Mouse (Mus musculus): ENCODE measurements around the gene Hist1h2ae. TPM values are rescaled to one million over a fixed set of nuclear protein-coding genes. Genes with fewer than 3 reads are reported as not detected.

Hist1h2ae gene
- polyA plus RNA-seq, 1 experiment from 2014 or later = 53.3 TPM

GRCm38 (mm10) chr13:23524654-23525053 is 46.4 kb downstream of the Hist1h2ae start:
- Histone ChIP-seq H3K4me3 (replicated peaks) (no peak overlapping the region), H3K4me1 (peaks cover 11% of the 10 kb centered on the region), H3K36me3 (no peaks in the 10 kb centered on the region), H3K27me3 (no peaks in the 10 kb centered on the region), H3K4me2 (replicated peaks) (0 out of 2 replicates have a peak overlapping the region, but pooled peaks have one; percentile 12), H3K27ac (replicated peaks) (no peak overlapping the region), H3K9ac (no peak overlapping the region), H3K9me3 (replicated peaks) (no peaks in the 10 kb centered on the region)
- 5% methylated on average over 5 of the region's 5 CpGs for WGBS
- ATAC-seq (ENCODE audit: insufficient number of reproducible peaks, low FRiP score, low TSS enrichment, low read depth) = no peak

GRCm38 (mm10) chr13:23523976-23524375 is 47.0 kb downstream of the Hist1h2ae start:
- no peaks in the 10 kb centered on the region for H3K27me3 ChIP-seq
- ATAC-seq (ENCODE audit: insufficient number of reproducible peaks, low FRiP score, low TSS enrichment, low read depth) = no peak
- WGBS = 49% methylated on average over 5 of the region's 5 CpGs

GRCm38 (mm10) chr13:23521703-23522102 is 49.3 kb downstream of the Hist1h2ae start:
- peaks cover 5% of the 10 kb centered on the region for H3K4me1 ChIP-seq
- H3K27me3 ChIP-seq = no peaks in the 10 kb centered on the region
- no peaks in the 10 kb centered on the region for H3K36me3 ChIP-seq
- peak overlapping the region; percentile 10; the same call in 1 of the 2 replicates for H3K4me3 ChIP-seq (replicated peaks)
- H3K9ac ChIP-seq = no peak overlapping the region
- H3K27ac ChIP-seq (replicated peaks) = no peak overlapping the region
- 2% methylated on average over 14 of the region's 14 CpGs for WGBS
- no peaks in the 10 kb centered on the region for H3K9me3 ChIP-seq (replicated peaks)
- ATAC-seq (ENCODE audit: insufficient number of reproducible peaks, low FRiP score, low TSS enrichment, low read depth) = no peak
- H3K4me2 ChIP-seq (replicated peaks) = 0 out of 2 replicates have a peak overlapping the region, but pooled peaks have one; percentile 8

More at GRCm38 (mm10) chr13:23523976-23524375, 47.0 kb downstream of the Hist1h2ae start:
- H3K27ac ChIP-seq (replicated peaks) = no peak overlapping the region
- H3K36me3 ChIP-seq = no peaks in the 10 kb centered on the region
- no peak overlapping the region for H3K4me3 ChIP-seq (replicated peaks)
- H3K9me3 ChIP-seq (replicated peaks) = no peaks in the 10 kb centered on the region
- peaks cover 8% of the 10 kb centered on the region for H3K4me1 ChIP-seq
- no peak overlapping the region for H3K9ac ChIP-seq
- H3K4me2 ChIP-seq (replicated peaks) = no peak overlapping the region

Small RNAs within 50 kb of the gene (microRNA-seq; reads per million reads assigned to microRNA genes)
- gene Gm44297 (ENCODE audit: borderline number of aligned reads) (not detected), gene Gm44359 (ENCODE audit: borderline number of aligned reads) (not detected), gene Gm44394 (ENCODE audit: borderline number of aligned reads) (not detected)

Other genes with a start within 250 kb of the Hist1h2ae start
- gene Zfp322a, start 202.0 kb downstream of the Hist1h2ae start, polyA plus RNA-seq (2015; fragmentation: Nextera tagmentation; extraction: Ambion mirVana) = 38.5 and 43.1 TPM in 2 replicates
- 12.2 and 12.7 TPM in 2 replicates for gene Abt1, start 147.4 kb downstream of the Hist1h2ae start, polyA plus RNA-seq (2015; fragmentation: Nextera tagmentation; extraction: Ambion mirVana)
- 0.04 TPM in 1 of 2 replicates, not detected in the other for gene Btn1a1, start 105.3 kb downstream of the Hist1h2ae start, polyA plus RNA-seq (2015; fragmentation: Nextera tagmentation; extraction: Ambion mirVana)
- gene Btn2a2, start 82.4 kb downstream of the Hist1h2ae start, polyA plus RNA-seq (2015; fragmentation: Nextera tagmentation; extraction: Ambion mirVana) = 0.55 and 0.65 TPM in 2 replicates
- 6.1 and 7.1 TPM in 2 replicates for gene Hist1h4h, start 40.2 kb downstream of the Hist1h2ae start, polyA plus RNA-seq (2015; fragmentation: Nextera tagmentation; extraction: Ambion mirVana)
- gene Hist1h2af, start 37.3 kb downstream of the Hist1h2ae start, polyA plus RNA-seq (2015; fragmentation: Nextera tagmentation; extraction: Ambion mirVana) = 2.7 and 3.4 TPM in 2 replicates
- gene Hist1h3g, start 35.8 kb downstream of the Hist1h2ae start, polyA plus RNA-seq (2015; fragmentation: Nextera tagmentation; extraction: Ambion mirVana) = 3.2 and 5.3 TPM in 2 replicates
- gene Hist1h2bh, start 27.8 kb downstream of the Hist1h2ae start, polyA plus RNA-seq (2015; fragmentation: Nextera tagmentation; extraction: Ambion mirVana) = 1.0 and 1.1 TPM in 2 replicates
- 0.25 and 0.37 TPM in 2 replicates for gene Hist1h3f, start 27.2 kb downstream of the Hist1h2ae start, polyA plus RNA-seq (2015; fragmentation: Nextera tagmentation; extraction: Ambion mirVana)
- 1.1 and 1.7 TPM in 2 replicates for gene Hist1h4f, start 19.6 kb downstream of the Hist1h2ae start, polyA plus RNA-seq (2015; fragmentation: Nextera tagmentation; extraction: Ambion mirVana)
- gene Hist1h1d, start 18.0 kb downstream of the Hist1h2ae start, polyA plus RNA-seq (2015; fragmentation: Nextera tagmentation; extraction: Ambion mirVana) = 0.44 and 0.55 TPM in 2 replicates
- 3.7 and 4.4 TPM in 2 replicates for gene Hist1h3e, start 8.9 kb downstream of the Hist1h2ae start, polyA plus RNA-seq (2015; fragmentation: Nextera tagmentation; extraction: Ambion mirVana)
- gene Hist1h2bg, start 176 bp upstream of the Hist1h2ae start, polyA plus RNA-seq (2015; fragmentation: Nextera tagmentation; extraction: Ambion mirVana) = 6.5 and 8.3 TPM in 2 replicates
- gene Hist1h2bf, start 3.0 kb upstream of the Hist1h2ae start, polyA plus RNA-seq (2015; fragmentation: Nextera tagmentation; extraction: Ambion mirVana) = 2.8 and 3.7 TPM in 2 replicates
- 1.8 and 3.9 TPM in 2 replicates for gene Hist1h2ad, start 3.2 kb upstream of the Hist1h2ae start, polyA plus RNA-seq (2015; fragmentation: Nextera tagmentation; extraction: Ambion mirVana)
- gene Hist1h3d, start 4.5 kb upstream of the Hist1h2ae start, polyA plus RNA-seq (2015; fragmentation: Nextera tagmentation; extraction: Ambion mirVana) = 5.0 and 6.0 TPM in 2 replicates
- gene Hist1h4d, start 10.4 kb upstream of the Hist1h2ae start, polyA plus RNA-seq (2015; fragmentation: Nextera tagmentation; extraction: Ambion mirVana) = 86.2 and 107 TPM in 2 replicates
- 2.7 and 3.6 TPM in 2 replicates for gene Hist1h2be, start 49.9 kb upstream of the Hist1h2ae start, polyA plus RNA-seq (2015; fragmentation: Nextera tagmentation; extraction: Ambion mirVana)
- gene Hist1h1e, start 51.3 kb upstream of the Hist1h2ae start, polyA plus RNA-seq (2015; fragmentation: Nextera tagmentation; extraction: Ambion mirVana) = 14.7 and 20.7 TPM in 2 replicates
- 1.1 and 1.3 TPM in 2 replicates for gene Hist1h2ac, start 112.7 kb upstream of the Hist1h2ae start, polyA plus RNA-seq (2015; fragmentation: Nextera tagmentation; extraction: Ambion mirVana)
- 63.3 and 66.8 TPM in 2 replicates for gene Hist1h2bc, start 113.0 kb upstream of the Hist1h2ae start, polyA plus RNA-seq (2015; fragmentation: Nextera tagmentation; extraction: Ambion mirVana)
- gene Hist1h1t, start 124.6 kb upstream of the Hist1h2ae start, polyA plus RNA-seq (2015; fragmentation: Nextera tagmentation; extraction: Ambion mirVana) = not detected in 2 replicates
- gene Hist1h4c, start 127.2 kb upstream of the Hist1h2ae start, polyA plus RNA-seq (2015; fragmentation: Nextera tagmentation; extraction: Ambion mirVana) = 4.2 and 5.3 TPM in 2 replicates
- 8.7 and 13.0 TPM in 2 replicates for gene Hfe, start 139.6 kb upstream of the Hist1h2ae start, polyA plus RNA-seq (2015; fragmentation: Nextera tagmentation; extraction: Ambion mirVana)
- 36.4 TPM in 2 replicates for gene Hist1h1c, start 167.6 kb upstream of the Hist1h2ae start, polyA plus RNA-seq (2015; fragmentation: Nextera tagmentation; extraction: Ambion mirVana)
- gene Hist1h3c, start 174.4 kb upstream of the Hist1h2ae start, polyA plus RNA-seq (2015; fragmentation: Nextera tagmentation; extraction: Ambion mirVana) = 3.5 and 4.8 TPM in 2 replicates
- 2.0 and 2.1 TPM in 2 replicates for gene Hist1h2bb, start 175.5 kb upstream of the Hist1h2ae start, polyA plus RNA-seq (2015; fragmentation: Nextera tagmentation; extraction: Ambion mirVana)
- 23.1 and 38.3 TPM in 2 replicates for gene Hist1h2ab, start 179.9 kb upstream of the Hist1h2ae start, polyA plus RNA-seq (2015; fragmentation: Nextera tagmentation; extraction: Ambion mirVana)
- 8.4 and 9.7 TPM in 2 replicates for gene Hist1h3b, start 181.0 kb upstream of the Hist1h2ae start, polyA plus RNA-seq (2015; fragmentation: Nextera tagmentation; extraction: Ambion mirVana)
- 2.6 and 3.0 TPM in 2 replicates for gene Hist1h4b, start 185.8 kb upstream of the Hist1h2ae start, polyA plus RNA-seq (2015; fragmentation: Nextera tagmentation; extraction: Ambion mirVana)
- 0.39 and 0.42 TPM in 2 replicates for gene Hist1h4a, start 190.0 kb upstream of the Hist1h2ae start, polyA plus RNA-seq (2015; fragmentation: Nextera tagmentation; extraction: Ambion mirVana)
- 2.3 and 3.5 TPM in 2 replicates for gene Hist1h3a, start 191.2 kb upstream of the Hist1h2ae start, polyA plus RNA-seq (2015; fragmentation: Nextera tagmentation; extraction: Ambion mirVana)
- gene Hist1h1a, start 192.4 kb upstream of the Hist1h2ae start, polyA plus RNA-seq (2015; fragmentation: Nextera tagmentation; extraction: Ambion mirVana) = 1.8 and 1.9 TPM in 2 replicates
- not detected in 2 replicates for gene Trim38, start 198.7 kb upstream of the Hist1h2ae start, polyA plus RNA-seq (2015; fragmentation: Nextera tagmentation; extraction: Ambion mirVana)
- gene Slc17a2, start 235.8 kb upstream of the Hist1h2ae start, polyA plus RNA-seq (2015; fragmentation: Nextera tagmentation; extraction: Ambion mirVana) = not detected in 2 replicates

Measured in embryonic facial prominence, embryonic 15.5 days (tissue).